Mouse (Mus musculus) thymus, adult 2 months (tissue): ENCODE measurements around the gene Gtf2h5. TPM values are rescaled to one million over a fixed set of nuclear protein-coding genes. Genes with fewer than 3 reads are reported as not detected.

Experiments
- DNase-seq: peaks from one replicate; pipeline ENCODE4 v3.0.0; 2021
- H3K27ac ChIP-seq: fragments of 200-500 bp; 2 replicates; pipeline ENCODE4 v1.5.1; 2012; ENCODE audit warnings: low read length, control low read depth; ENCODE audit not compliant: control insufficient read depth, insufficient read depth
- H3K27me3 ChIP-seq: fragments of 200-500 bp; 2 replicates; pipeline ENCODE4 v1.6.1; 2012; ENCODE audit warnings: mild to moderate bottlenecking, low read length, moderate library complexity, mixed read lengths; ENCODE audit not compliant: control insufficient read depth, insufficient read depth
- H3K36me3 ChIP-seq: fragments of 200-500 bp; 2 replicates; pipeline ENCODE4 v1.6.1; 2012; ENCODE audit warnings: mild to moderate bottlenecking, low read length, moderate library complexity; ENCODE audit not compliant: control insufficient read depth, insufficient read depth
- H3K4me1 ChIP-seq: fragments of 200-500 bp; replicated peaks from 2 replicates; pipeline ENCODE4 v1.6.1; 2012; ENCODE audit warnings: low read length; ENCODE audit not compliant: control insufficient read depth, insufficient read depth
- H3K4me3 ChIP-seq: fragments of 200-500 bp; 2 replicates; pipeline ENCODE4 v1.5.1; 2012; ENCODE audit warnings: mild to moderate bottlenecking, low read length, control low read depth, moderate library complexity; ENCODE audit not compliant: control insufficient read depth, insufficient read depth
- CTCF ChIP-seq: fragments of 200-500 bp; IDR thresholded peaks from 2 replicates; pipeline ENCODE4 v1.5.1; 2012; ENCODE audit warnings: mild to moderate bottlenecking, control low read depth, low read length, moderate library complexity, borderline replicate concordance; ENCODE audit not compliant: control insufficient read depth, poor library complexity, insufficient read depth; ENCODE audit errors: extremely low read depth
- POLR2A ChIP-seq: fragments of 200-500 bp; IDR thresholded peaks from 2 replicates; pipeline ENCODE4 v1.6.1; 2012; ENCODE audit warnings: mild to moderate bottlenecking, low read length, control low read depth, moderate library complexity; ENCODE audit not compliant: control insufficient read depth, poor library complexity, insufficient read depth; ENCODE audit errors: extremely low read depth
- WGBS: fragments of 180-500 bp; shearing (Covaris S2); methylation state at CpG from one replicate; pipeline ENCODE4 v1.1.7; 2018; 5-methylcytosine and 5-hydroxymethylcytosine counted together
- polyA plus RNA-seq: library from polyadenylated mRNA; depleted of rRNA; stranded (reverse); fragments of >200 nt; gene quantifications from 2 replicates; pipeline ENCODE4 v1.2.3, GENCODE M21; 2012; rRNA removed

The Gtf2h5 gene
- polyA plus RNA-seq, 1 experiment, result 21.3 TPM

DNA sequence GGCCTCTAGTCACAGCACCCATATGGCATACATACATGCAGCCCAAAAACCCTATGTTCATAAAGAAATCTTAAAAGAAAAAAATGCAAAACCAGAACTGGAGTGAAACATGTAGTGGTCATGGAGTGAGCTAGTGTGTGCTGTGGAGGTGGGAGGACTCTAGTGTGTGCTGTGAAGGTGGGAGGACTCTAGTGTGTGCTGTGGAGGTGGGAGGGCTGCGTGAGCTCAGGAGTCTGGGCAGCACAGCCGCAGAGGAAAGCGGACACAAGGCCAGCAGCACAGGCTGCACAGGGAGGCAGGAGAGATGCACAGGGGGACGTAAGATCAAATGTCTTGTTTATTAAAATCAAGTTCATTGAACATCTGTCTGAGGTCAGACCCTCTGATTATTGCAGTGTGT lies 44.2 kb downstream of the Gtf2h5 start:
- Histone ChIP-seq H3K27me3 (no peaks in the 10 kb centered on the region), H3K27ac (no peak overlapping the region), H3K36me3 (peaks cover 5% of the 10 kb centered on the region; the same call in 1 of the 2 replicates), H3K4me3 (no peak overlapping the region), H3K4me1 (no peaks in the 10 kb centered on the region)
- WGBS, result 96% methylated on average over 4 of the region's 4 CpGs
- DNase-seq, result no peak
- no peak for TF ChIP-seq POLR2A

DNA sequence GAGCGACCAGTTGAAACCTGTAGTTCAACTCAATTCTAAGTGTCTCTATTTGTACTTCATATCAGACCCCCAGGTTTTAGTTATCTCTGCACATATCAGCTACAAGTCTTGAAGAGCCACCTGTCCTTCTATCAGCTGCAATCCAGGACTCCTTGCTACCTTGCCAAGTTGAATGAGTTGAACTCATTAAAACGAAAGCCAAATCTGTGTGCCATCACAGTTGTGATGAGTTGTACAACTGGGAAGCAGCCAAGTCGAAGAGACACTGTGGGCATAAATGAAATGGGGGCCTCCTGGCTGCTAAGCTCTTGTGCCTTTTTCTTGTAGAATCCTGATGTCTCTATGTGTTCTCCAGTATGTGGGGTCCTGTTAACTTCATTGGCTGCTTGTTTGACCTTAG lies 45.9 kb downstream of the Gtf2h5 start:
- no peak overlapping the region for H3K27ac ChIP-seq
- peaks cover 5% of the 10 kb centered on the region; the same call in 1 of the 2 replicates for H3K36me3 ChIP-seq
- DNase-seq, result no peak
- H3K27me3 ChIP-seq, result no peaks in the 10 kb centered on the region
- no peaks in the 10 kb centered on the region for H3K4me1 ChIP-seq
- 98% methylated on average over 3 of the region's 3 CpGs for WGBS
- TF ChIP-seq CTCF (no peak), POLR2A (no peak)
- H3K4me3 ChIP-seq, result no peak overlapping the region

DNA sequence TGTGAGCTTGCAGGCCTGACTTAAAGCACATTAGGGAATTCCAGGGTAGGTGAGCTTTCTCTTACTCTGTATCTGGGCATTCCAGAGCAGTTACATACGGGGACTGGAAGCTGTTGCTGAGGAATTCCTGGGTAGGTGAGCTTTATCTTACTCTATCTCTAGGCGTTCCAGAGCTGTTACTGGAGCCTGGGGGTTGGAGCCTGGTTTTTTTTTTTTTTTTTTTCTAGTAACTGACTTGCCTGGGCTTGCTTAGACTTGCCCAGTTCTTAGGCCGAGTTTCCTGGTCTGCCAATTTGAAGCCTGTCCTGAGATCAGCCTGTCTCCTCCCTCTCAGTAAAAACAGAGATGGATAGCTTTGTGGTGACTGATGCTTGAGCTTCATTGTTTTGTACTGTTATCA lies 48.5 kb downstream of the Gtf2h5 start:
- Histone ChIP-seq H3K4me1 (no peaks in the 10 kb centered on the region), H3K27ac (no peak overlapping the region), H3K36me3 (no peaks in the 10 kb centered on the region), H3K27me3 (no peaks in the 10 kb centered on the region), H3K4me3 (no peak overlapping the region)
- DNase-seq, result no peak
- WGBS, result 82% methylated on average over 3 of the region's 3 CpGs
- no peak for TF ChIP-seq CTCF
- no peak for TF ChIP-seq POLR2A

DNA sequence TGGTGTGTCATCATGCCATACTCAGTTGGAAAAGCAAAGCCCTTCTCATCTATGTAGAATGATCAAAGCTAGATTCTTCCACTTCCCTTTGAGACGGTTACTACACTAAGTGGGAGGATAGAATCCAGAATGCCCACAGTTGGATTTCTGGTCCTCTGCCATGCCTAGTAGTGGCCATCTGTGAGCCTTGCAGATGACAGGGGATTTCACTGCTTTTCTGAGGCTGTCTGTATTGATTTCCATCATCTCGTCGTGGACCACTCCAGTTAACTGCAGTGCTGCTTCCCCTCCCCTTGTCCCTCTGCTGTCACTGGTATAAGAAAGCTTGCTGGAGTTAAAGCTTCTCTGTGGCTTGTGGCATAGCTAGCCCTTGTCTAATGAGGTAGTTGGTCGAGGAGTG lies 49.8 kb downstream of the Gtf2h5 start:
- Histone ChIP-seq H3K27me3 (no peaks in the 10 kb centered on the region), H3K36me3 (no peaks in the 10 kb centered on the region), H3K4me3 (no peak overlapping the region), H3K4me1 (no peaks in the 10 kb centered on the region), H3K27ac (no peak overlapping the region)
- 86% methylated on average over 4 of the region's 4 CpGs for WGBS
- no peak for DNase-seq
- TF ChIP-seq CTCF (no peak), POLR2A (no peak)

DNA sequence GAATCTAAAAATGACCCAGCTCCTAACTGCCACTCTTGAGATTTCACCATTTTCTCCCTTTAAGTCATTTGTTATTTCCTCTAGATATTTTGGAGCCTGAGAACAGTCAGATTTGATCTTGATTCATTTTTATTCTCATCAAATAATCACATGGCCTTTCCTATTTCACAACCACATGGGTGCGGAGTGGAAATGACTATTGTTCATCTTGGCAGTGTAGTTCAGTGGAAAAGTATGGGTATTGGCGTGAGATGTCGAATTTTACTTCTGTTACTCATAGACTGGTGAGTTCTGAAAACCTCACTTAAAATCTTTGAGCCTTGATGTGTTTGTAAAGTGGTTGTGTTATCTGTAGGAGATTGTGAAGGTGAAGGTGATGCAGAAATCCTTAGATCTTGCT lies 51.5 kb downstream of the Gtf2h5 start:
- Histone ChIP-seq H3K27ac (no peak overlapping the region), H3K4me3 (no peak overlapping the region), H3K36me3 (no peaks in the 10 kb centered on the region), H3K27me3 (no peaks in the 10 kb centered on the region), H3K4me1 (no peaks in the 10 kb centered on the region)
- TF ChIP-seq POLR2A (no peak), CTCF (no peak)
- no peak for DNase-seq
- 97% methylated on average over 3 of the region's 3 CpGs for WGBS

Other genes starting within 250 kb of the Gtf2h5 start
- 11.2 and 12.5 TPM in 2 replicates for gene Snx9, start 238.5 kb upstream of the Gtf2h5 start, polyA plus RNA-seq
- 9.0 and 9.8 TPM in 2 replicates for gene Synj2, start 138.5 kb upstream of the Gtf2h5 start, polyA plus RNA-seq
- gene Serac1, start within 50 bp of the Gtf2h5 start, polyA plus RNA-seq, result 6.2 and 7.0 TPM in 2 replicates
- gene Tulp4, start 26.7 kb downstream of the Gtf2h5 start, polyA plus RNA-seq, result 58.8 and 62.9 TPM in 2 replicates
- gene Tmem181a, start 177.1 kb downstream of the Gtf2h5 start, polyA plus RNA-seq, result 11.9 and 13.8 TPM in 2 replicates
- gene Dynlt1a, start 237.7 kb downstream of the Gtf2h5 start, polyA plus RNA-seq, result 6.6 and 8.0 TPM in 2 replicates